Mouse (Mus musculus) right cerebral cortex, adult 2 months (tissue): Measurements from ENCODE around the gene Celf5.

Experiments
- DNase-seq, 2 experiments: peaks; one replicate each; pipeline ENCODE4 v3.0.0; 2021 to 2022; ENCODE audit warnings: low spot score in 2 of 2

Gene Celf5

GRCm38 (mm10) chr10:81498316-81499249 lies 16.1 kb upstream of the Celf5 start:
- no peak for DNase-seq

- peak in 1 of 2 experiments; percentile 2 for DNase-seq
Measured at GRCm38 (mm10) chr10:81497401-81498270, 15.1 kb upstream of the Celf5 start.

DNA sequence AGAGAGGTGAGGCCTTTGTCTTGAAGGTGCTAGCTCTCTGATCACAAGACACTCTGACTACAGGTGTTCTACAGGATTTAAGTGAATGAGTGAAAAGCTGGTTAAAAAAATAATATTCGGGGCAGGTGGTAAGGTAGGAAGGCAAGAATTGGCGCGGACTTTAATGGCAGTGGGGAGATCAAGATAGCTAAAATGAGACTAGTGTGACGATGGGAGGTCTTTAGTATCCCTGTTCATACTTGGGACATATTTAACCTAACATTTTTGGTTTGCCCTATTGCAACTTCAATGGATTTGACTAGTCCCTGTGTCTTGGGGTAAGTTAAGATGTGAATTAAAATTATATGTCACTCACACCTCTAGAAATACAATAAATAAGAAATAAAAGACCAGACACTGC lies 14.5 kb upstream of the Celf5 start:
- DNase-seq: no peak

- peak; percentile 99 to 100 for DNase-seq
Measured at GRCm38 (mm10) chr10:81496264-81496901, 13.9 kb upstream of the Celf5 start, which contains the start of gene Ncln. TSS of gene Ncln (minus strand) at chr10:81496392.

DNA sequence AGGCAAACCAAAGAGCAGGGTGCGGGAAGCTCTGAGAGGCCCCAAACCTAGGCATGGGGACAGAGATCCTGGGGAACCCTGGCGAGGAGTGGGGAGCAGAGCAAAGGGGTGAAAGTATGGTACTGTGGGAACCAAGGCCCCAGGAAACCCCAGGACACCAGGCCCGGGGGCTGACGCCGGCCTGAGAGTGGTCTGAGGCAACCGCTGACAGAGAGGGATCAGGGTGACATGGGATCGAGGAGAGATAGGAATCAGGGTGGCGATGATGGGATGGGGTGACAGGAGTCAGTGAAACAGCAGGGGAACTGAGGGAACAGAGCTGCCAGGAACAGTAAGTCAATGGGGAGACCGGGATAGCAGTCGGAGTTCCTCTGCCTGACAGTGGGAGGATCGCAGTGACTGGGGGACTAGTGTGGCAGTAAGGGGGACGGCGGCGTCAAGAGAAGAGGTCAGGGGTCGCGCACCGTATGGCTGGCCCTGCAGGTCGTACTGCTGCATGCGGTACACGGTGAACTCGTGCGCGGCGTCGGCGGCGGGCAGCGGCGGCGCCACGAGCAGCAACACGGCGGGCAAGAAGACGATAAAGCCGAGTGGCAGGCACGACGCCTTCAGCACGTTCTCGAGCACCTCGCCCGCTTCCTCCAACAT lies 13.2 kb upstream of the Celf5 start:
- DNase-seq: peak in 1 of 2 experiments; percentile 4

DNA sequence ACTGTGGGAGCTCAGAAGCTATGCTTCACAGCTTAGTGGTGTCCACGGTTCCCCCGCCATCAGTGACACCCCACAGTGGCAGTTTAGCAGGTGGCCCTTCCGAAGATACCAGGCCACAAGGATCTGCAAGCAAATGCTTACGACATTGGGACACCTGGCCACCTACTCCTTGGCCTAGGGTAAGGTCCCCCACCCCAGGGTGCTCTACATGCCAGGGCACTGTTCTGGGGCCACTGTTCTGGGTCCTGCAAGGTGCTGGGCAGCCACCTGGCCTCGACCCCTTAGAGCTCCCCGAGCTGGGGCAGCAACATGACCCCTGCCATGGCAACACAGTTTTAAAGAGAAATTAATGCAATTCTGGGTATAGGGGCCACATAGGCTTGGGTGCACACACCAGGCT lies 12.6 kb upstream of the Celf5 start:
- DNase-seq: peak in 1 of 2 experiments; percentile 2

DNA sequence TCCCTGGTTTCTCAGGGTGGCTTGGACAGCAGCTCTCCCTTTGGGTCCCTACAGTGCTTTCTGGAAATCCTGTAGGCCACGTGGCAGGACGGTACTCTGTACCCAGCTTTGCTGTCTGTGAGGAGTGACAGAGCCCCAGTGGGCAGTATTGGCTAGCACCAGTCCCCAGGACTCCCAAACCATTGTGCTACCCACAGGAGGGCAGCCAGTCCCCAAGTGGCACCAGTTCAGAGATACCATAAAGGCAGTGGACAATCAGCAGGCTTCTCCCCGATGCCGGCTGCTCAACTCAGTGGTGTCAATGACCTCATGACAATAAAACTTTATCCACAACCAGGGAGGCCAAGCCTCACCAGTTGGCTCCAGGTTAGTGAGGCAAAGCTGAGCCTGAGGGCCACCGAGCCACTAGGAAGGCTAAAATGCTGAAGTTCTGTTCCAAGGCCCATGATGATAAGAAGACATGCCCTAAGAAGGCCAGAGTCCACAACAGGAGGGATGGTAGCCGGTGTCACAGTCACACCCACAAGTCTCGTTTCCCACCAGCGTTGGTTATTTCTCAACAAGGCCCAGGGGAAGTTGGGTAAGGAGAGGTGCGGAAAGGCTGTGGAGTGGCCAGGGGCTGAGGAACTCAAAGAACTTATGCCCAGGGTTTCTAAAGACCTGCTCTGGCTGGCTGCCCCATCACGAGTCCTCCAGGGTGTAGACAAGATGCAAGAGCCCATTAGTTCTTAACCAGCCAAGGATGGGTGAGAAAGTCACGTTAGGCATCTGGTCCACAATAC lies 11.9 kb upstream of the Celf5 start:
- DNase-seq: no peak

DNA sequence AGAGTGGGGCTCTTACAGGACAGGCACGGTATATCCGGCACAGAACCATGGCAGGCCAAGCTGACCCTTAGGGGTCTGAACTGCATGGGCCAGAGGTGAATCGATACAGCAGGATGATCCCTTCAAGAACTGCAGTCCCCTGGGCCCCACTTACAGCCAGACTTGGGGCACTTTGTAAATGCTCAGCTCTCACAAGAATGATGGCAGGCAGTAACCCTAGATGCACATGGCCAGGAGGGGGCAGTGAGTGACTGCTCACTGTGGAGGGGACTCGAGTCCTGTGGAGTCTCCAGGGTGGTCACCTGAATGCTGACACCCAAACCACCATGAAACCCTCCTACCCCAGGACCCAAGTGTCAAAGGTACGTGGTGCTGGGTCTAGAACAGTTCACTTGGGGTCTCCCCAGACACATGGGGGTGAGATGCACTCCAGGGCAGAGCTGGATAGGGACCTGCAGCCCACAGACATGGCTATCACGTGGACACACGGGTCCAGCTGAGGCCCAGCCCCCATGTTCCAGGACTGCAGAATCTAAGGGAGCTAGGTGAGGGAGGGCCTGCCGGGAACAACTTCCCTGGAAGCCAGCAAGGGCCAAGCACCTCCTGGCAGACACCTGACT lies 11.2 kb upstream of the Celf5 start:
- DNase-seq: peak in 1 of 2 experiments; percentile 13

DNA sequence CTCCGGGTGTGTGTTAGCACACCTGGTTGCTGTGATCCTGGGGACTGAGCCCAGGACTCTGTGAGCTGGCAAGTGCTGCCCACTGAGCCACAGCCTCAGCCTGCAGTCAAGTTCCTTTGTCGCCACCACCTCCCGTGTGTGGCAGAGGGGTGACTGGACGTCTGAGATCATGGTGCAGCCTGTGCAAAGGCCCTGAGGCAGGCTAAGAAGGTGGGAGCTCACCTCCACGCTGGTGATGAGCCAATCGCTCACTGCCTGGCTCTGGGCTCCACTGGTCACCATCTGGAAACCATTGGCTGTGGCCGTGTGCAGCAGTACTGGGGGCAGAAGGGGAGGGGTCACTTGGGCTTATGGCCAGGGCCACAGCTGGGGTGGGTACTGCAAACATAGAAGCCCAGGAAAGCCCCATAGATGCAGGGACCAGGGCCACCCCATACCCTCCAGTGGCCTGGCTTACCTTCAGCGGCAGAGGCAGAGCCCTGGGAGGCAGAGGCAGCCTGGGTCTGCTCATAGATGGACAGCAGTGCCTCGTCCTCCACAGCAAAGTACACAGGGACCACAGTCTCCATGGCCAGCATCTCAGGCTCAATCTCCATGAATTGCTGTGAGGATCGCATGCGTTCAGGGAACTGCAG lies 10.2 kb upstream of the Celf5 start:
- DNase-seq: no peak

- DNase-seq: no peak
Measured at GRCm38 (mm10) chr10:81491018-81491417, 8.5 kb upstream of the Celf5 start.

DNA sequence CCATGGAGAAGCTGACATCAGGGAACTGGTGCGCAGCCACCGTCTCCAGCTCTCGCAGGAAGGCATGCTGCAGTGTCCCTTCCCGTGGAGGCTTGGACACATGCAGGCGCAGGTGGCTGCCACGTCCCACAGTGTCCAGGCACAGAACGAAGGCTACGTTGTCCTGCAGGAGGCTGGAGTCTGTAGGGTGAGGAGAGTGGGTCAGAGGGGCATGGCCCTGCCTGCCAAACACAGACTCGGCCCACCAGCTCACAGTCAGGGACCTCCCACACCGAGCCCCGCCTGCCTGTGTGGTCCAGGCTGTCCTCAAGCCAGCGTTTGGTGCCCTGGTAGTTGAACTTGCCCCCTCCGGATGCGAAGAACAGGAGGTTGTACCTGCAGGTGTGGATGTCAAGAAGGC lies 7.4 kb upstream of the Celf5 start:
- peak in 1 of 2 experiments; percentile 1 for DNase-seq

DNA sequence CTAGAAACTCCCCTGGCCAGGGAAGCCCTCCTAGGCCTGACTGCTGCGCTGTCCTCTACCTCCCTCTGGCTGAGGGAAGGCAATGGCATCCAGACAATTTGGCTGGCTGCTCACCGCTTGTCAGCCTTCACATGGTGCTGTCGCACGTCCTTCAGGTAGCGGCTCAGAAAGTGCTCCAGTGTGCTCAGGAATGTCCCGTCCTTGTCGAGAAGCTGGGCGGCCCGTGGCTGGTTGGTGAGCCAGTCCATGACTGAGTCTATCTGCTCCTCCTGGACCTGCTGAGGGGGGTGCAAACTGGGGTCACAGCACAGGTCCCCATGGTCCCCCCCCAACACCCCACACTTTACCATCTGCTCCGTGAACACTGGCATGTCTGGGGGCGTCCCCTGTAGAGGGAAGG lies 5.6 kb upstream of the Celf5 start:
- no peak for DNase-seq

DNA sequence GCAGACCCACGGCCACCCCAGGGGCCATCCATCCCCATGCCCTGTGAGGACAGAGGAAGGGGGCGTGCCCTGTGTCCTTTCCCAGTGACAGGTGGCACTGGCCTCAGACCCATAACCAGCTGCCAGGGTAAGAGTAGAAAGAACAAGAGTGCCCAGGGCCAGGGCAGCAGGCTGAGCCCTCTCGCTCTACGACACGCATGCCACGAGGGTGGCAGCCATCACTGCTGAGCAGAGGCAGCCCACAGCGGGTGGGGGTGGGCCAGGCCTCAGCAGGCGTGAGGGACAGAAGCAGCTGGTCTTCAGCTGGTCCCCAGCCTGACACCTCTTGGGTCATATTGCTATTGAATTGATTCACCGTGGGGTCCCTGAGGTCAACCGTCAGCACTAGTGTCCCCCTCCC lies 4.0 kb upstream of the Celf5 start:
- no peak for DNase-seq

DNA sequence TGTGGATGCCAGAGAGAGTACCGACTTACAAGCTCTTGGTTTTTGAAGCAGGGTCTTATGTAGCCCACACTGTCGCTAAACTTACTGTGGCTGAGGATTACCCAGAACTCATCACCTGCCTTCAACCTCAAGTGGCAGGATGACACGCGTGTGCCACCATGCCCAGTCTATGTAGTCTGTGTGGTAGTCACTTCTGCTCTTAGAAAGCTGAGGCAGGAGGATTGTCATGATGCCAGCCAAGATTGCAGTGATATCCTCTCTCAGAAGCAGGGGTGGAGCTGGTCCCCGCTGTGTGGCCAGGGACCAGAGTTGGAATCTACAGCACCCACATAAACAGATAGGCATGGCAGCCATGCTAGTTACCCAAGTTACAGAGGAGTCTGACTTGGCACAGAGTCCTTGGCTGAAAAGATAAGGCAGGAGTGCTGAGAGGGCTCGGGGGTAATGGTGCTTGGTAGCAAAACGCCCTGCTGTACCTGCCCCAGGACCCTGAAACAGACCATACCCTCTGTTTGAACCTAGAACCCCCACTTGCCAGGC lies 3.0 kb upstream of the Celf5 start:
- DNase-seq: no peak

DNA sequence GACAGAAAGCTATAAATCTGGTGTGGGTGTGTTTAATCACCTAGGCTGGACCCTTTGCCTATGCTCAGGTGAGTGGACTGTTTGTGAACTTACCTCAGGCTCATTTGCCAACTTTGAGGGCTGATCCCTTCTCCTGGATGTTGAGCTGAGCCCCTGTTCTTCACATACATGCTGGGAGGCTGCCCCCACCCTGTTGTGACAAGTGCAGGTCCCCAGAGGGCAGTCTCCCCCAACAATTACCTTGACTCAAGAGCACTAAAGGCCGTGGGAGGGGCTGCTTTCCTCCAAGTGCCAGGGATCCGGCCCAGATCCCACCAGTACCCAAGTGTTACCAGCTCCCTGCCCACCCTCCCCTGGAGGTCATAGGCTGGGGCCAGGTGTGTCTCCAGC lies 2.5 kb upstream of the Celf5 start:
- DNase-seq: no peak

DNA sequence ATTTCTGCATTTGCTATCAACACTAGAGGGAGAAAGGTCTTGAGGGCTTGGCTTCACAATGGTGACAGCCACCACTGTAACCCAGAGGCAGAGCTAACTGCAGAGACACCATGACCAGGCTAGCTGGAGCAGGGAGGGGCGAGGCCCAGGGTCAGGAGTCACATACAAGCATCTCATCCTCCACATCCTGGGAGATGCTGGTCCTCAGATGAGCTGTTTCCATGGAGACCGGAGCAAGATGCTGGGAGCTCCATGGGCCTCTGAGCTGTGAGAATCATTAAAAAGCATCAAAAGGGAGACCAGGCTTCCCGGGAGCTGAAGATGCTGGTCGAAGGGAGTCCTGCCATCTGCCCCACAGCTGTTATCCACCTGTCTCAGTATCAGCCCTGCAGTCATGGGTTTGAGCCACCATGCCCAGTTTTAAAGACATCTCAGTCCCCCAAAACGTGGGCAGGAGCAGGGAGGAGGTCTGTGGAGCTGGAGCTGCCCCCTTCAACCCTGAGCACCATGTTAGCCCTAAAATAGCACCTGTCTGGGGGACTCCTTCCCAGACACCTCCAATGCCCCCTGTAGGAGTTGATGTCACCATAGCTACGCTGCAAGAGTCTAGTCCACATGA lies 2.0 kb upstream of the Celf5 start:
- DNase-seq: no peak

DNA sequence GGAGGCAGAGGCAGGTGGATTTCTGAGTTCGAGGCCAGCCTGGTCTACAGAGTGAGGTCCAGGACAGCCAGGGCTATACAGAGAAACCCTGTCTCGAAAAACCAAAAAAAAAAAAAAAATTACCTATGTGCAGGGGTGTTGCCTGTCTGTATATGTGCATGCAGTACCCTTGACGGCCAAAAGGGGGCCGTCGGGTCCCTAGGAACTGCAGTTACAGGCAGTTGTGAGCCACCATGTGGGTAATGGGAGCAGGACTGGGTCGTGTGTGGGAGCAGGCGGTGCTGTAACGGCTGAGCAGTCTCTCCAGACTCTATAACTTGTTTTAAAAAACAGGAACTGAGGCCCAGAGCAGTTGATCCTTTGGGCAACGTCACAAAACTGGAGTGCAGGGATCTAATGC lies 1.5 kb upstream of the Celf5 start:
- DNase-seq: peak in 1 of 2 experiments; percentile 65

- DNase-seq: no peak
Measured at GRCm38 (mm10) chr10:81481605-81482532, 640 bp downstream of the Celf5 start.
